In the genomic region with DNA sequence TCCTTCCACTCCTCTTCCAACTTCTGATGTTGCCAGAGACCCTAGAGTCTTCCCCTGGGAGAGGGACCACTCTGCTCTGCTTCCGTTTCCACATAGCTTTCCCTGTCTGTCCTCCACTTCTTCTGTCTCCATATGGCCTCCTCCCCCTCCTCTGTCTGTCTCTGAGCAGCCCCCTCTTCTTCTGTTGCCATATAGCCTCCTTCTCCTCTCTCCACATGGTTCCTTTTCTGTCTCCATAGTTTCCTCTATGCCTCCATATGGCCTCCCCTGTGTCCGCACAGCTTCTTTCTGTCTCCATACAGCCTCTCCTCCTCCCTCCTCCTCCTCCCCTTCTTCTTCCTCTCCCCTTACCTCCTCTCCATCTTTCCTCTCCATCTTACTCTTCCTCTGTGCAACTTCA, we compare ENCODE assay signal across 13 mouse cellular contexts.
"Had no signal": no experiment of that assay in that cellular context is flagged by ENCODE, and none has a peak within 500 bp of the region (broad histone marks: within the 10 kb centered on the region; RNA-seq: fewer than 3 reads in every experiment).

No protein-coding gene starts in this region.

- H3K9ac ChIP-seq: intestine, embryonic 15.5 days; limb, embryonic 13.5 days; liver, embryonic 15.5 days; neural tube, embryonic 12.5 days had no signal

- H3K4me1 ChIP-seq: intestine, embryonic 15.5 days; liver, embryonic 15.5 days; neural tube, embryonic 12.5 days had no signal

- H3K9me3 ChIP-seq: intestine, embryonic 15.5 days; limb, embryonic 13.5 days; liver, embryonic 15.5 days; neural tube, embryonic 12.5 days had no signal

- ATAC-seq: hindbrain, embryonic 16.5 days; intestine, embryonic 15.5 days; lung, postnatal 0 days had no signal

- H3K36me3 ChIP-seq: intestine, embryonic 15.5 days; limb, embryonic 13.5 days; liver, embryonic 15.5 days; neural tube, embryonic 12.5 days had no signal

- H3K4me3 ChIP-seq: intestine, embryonic 15.5 days; limb, embryonic 13.5 days; liver, embryonic 15.5 days; neural tube, embryonic 12.5 days had no signal

- H3K27ac ChIP-seq: intestine, embryonic 15.5 days; limb, embryonic 13.5 days; liver, embryonic 15.5 days; neural tube, embryonic 12.5 days had no signal

- H3K27me3 ChIP-seq: intestine, embryonic 15.5 days; limb, embryonic 13.5 days; liver, embryonic 15.5 days; neural tube, embryonic 12.5 days had no signal

- H3K4me2 ChIP-seq: intestine, embryonic 15.5 days; limb, embryonic 13.5 days; liver, embryonic 15.5 days; neural tube, embryonic 12.5 days had no signal

- DNase-seq: kidney, adult 18-20 months; kidney, postnatal 10 days; kidney, postnatal 4 days; lung, adult 2 months; lung, postnatal 36 days; midbrain, embryonic 14.5 days; thymus, postnatal 4 days had no signal
